Mouse (Mus musculus): Measurements from ENCODE around the gene Klhl29. TPM values are rescaled to one million over a fixed set of nuclear protein-coding genes. Genes with fewer than 3 reads are reported as not detected.
A peak's percentile ranks its signal among the peaks of the same experiment; 100 is the strongest.

Gene Klhl29
- total RNA-seq, 2 experiments from 2014 or later = 39.0 to 44.3 TPM

DNA sequence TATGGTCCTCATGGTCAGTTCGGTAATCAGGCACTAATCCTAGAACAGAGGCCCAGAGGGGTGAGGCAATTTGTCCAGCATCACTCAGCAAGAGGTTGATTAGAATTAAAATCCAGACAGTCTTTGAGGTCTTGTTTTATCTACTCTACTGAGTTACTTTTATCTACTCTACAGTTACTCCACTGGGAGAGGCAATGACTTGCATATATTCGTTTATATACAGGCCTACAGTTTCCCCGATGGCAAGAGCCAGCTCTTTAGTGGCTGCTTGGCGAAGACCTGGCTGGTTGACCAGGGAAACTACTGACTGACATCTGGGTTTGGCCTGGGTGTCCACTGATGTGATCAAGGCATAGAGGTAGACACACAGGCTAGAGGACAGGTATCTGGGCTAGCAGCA is 168.3 kb downstream of the Klhl29 start:
- intact Hi-C loops (cut with DNase I) = no loop called here
- DNase-seq (ENCODE audit: low spot score in 2 of 2) = no peak

DNA sequence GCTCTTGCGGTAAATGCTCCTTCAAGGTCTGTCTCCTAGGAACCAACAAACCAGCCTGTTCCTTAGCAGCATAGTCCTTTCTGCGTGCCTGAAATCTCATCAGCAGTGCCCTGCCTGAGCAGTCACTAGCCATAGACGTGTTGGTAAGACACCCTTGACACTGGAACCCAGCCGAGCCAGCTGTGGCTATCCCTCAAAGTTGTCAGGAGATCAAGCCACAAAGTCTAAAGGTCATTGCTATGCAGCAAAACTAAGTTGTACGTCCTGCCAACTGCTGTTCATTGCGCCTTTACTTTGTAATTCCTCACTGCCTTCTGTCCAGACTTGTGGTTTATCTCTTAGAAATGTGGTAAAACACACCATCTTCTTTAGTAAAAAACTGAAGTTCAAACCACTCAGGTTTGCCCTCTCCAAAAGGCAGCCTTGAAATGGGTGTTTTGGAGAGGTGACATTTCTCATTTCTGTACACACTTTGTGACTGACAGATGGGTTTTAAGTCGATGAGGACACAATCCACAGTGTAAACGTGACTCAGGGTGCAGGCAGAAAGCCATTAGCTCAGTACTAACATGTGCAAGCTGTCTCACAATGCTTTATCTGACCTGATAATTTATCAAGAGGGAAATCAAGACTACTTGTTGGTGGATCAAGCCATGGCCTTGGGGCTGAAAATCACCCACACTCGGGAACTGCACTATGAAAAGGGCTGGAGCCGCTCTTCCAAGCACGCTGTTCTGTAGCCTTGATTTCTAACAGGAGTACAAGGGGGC is 171.2 kb downstream of the Klhl29 start:
- intact Hi-C loops (cut with DNase I) = no loop called here
- no peak for DNase-seq (ENCODE audit: low spot score in 2 of 2)

DNA sequence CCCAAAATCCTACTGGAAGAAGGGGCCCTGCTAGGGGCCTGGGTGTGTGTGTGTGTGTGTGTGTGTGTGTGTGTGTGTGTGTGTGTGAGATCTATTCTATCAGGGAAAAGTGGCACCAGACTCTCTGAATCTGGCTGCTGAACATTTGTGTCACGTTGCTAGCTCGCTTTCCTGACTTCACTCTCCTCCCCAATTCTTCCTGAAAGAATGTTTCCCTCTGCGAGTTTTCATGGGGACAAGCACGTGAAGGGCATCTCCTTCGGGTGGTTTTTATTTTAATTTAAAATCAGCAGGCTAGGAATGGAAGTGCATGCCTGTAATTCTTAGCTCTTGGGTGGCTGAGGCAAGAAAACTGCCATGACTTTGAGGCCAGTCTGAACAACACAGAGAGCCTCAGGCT is 172.1 kb downstream of the Klhl29 start:
- no peak for DNase-seq (ENCODE audit: low spot score in 2 of 2)
- intact Hi-C loops (cut with DNase I) = no loop called here

DNA sequence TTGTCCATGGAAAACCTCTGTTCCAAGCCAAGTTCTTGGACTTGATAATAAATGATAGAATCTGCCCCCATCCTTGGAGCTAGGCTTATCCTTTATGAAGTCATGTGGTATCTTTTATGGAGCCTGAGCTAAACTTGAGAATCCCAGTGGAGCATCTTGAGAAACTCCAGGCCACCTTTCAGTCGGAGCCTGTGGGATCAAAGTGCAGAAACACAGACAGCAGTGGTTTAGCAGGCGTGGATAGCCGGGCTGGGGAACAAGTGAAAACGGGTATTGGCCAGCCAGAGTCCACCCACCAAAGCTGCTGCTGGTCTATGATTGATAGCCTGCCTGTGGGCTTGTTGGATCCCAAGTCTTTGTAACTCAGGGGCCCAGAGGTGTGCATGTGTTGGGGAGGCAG is 177.2 kb downstream of the Klhl29 start:
- DNase-seq (ENCODE audit: low spot score in 2 of 2) = no peak
- intact Hi-C loops (cut with DNase I) = no loop called here

DNA sequence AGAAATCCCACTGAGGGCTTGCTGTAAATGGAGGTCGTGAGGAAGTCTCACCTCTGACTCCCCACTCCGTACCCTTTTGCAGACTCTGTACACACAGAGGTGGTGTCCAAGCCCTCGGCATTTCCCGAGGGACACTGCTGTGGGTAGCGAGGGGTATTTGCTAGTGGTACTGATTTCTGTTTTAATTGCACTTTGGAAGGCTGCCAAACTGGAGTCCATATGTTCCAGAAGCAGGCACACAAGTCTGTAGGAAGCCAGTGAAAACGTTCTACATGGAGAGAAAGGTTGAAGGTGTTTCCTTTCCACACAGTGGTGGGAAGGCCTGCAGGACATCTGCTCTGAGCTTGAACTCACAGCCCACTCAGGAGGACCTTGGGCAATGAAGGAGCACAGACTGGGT is 181.3 kb downstream of the Klhl29 start:
- intact Hi-C loops (cut with DNase I) = no loop called here
- DNase-seq (ENCODE audit: low spot score in 2 of 2) = no peak

DNA sequence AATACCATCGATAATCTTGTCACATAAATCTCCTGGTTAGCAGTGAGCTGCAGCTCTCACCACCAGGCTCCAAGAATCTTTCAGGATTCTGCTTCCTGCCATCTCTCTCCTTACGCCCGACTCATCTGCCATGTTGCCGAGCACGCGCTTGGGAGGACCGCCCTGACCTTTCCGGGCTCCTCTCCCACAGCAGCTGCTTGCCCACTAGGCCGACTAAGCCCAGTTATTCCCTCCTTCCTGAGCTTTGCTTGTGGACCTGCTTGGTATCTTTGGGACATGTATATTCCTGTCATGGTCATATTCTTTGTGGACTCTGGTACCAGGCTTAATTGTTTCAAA is 183.1 kb downstream of the Klhl29 start:
- intact Hi-C loops (cut with DNase I) = no loop called here

DNA sequence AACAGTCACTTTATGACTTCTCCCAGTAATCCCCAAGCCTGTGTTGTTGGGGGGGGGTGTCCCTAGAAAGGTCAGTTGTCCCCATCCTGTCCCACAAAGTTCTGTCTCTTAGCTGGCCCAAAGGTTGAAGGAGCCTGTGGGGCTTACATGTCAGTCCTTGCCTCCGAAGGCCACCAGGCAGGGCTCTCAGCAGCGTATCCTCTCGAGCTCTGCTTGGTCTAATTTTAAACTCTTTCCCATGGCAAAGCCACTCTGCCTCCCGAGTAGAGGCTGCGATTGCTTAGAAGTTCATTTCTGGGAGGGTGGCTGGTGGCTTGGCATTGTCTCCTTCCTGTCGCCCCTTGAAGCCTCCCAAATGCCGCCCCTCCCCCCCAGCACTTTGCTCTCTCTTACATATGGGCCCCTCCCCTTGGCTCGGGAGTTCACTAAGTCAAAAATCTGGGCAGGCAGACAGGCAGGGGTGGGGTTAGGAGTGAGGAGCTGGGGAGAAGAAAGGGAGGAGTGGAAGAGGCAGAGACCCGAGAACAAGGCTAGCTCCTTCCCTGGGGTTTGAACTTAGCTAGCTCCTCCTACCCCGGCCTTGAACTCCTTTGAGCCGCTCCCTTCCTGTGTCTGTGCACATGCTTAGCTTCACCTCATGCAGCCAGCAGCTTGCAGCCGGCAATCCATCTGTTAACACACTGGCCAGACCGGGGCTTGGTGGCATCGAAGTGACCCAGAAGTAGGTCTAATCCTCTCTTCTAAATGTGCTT is 183.7 kb downstream of the Klhl29 start:
- intact Hi-C loops (cut with DNase I) = no loop called here
- DNase-seq (ENCODE audit: low spot score in 2 of 2) = no peak

More for the DNA sequence above, 183.1 kb downstream of the Klhl29 start:
- DNase-seq (ENCODE audit: low spot score in 2 of 2) = no peak

DNA sequence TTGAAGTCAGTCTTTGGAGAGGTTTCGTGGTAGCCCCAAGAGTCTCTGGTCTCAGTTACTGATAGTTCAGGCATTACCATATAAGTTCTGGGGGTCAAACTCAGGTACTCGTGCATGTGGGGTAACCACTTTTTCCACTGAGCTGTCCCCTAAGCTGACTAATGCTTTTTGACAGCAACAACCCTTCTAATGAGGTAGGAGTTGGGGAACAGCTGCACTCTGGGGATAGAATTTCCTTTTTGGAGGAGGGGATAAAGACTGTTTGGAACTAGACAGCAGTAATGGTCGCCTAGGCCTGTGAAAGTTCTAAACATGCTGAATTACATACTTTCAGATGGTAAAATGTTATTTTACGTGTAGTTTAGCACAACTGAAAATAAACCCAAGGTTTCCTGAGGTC is 184.3 kb downstream of the Klhl29 start:
- intact Hi-C loops (cut with DNase I) = no loop called here
- no peak for DNase-seq (ENCODE audit: low spot score in 2 of 2)

DNA sequence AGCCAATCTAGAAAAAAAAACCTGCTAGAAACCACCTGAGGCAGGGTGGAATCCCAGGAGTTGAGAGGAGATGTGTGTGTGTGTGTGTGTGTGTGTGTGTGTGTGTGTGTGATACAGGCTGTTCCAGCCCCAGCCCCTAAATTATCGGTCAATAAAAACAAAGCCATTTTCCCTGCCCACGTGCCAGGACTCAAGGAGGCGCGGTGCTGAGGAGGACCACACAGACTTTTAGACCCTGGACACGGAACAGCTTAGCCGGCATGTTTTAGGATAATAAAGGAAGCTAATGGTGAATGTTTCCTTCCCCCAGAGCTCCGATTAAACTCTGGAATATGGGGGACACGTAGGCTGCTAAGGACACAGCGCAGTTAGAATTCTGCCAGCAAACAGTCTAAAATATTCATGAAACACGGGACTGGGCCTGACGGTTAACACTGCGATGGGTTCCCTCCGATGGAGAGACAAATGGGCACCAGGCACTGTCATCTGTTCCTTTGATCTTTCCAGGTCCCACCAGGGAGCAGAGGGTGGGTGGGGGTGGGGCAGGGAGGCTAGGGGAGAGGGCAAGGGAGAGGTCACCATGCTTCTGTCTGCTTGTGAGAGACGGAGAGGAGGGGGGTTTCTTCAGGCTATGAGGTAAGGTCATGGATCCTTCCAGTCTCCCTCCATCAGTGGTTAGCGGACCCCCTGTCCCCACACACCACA is 185.9 kb downstream of the Klhl29 start:
- intact Hi-C loops (cut with DNase I) = no loop called here
- DNase-seq (ENCODE audit: low spot score in 2 of 2) = no peak

DNA sequence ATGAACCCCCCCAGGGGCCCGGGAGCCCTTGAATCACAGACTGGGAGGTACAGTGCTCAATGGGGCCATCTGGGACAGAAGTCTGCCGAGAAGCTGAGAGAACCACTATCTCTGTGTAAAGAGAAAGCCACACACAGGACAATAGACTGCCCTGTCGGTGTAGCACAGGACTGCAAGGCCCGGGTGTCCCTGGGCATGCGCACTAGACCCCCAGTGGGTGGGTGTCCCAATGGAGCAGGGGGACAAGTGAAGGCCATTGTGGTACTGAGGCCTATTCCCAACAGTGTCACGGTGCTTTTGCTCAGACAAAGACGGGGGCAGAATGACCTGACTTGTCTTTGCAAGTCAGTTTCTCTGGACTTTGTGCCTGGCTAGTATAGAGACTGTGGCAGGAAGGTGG is 186.6 kb downstream of the Klhl29 start:
- DNase-seq (ENCODE audit: low spot score in 2 of 2) = no peak
- intact Hi-C loops (cut with DNase I) = no loop called here

DNA sequence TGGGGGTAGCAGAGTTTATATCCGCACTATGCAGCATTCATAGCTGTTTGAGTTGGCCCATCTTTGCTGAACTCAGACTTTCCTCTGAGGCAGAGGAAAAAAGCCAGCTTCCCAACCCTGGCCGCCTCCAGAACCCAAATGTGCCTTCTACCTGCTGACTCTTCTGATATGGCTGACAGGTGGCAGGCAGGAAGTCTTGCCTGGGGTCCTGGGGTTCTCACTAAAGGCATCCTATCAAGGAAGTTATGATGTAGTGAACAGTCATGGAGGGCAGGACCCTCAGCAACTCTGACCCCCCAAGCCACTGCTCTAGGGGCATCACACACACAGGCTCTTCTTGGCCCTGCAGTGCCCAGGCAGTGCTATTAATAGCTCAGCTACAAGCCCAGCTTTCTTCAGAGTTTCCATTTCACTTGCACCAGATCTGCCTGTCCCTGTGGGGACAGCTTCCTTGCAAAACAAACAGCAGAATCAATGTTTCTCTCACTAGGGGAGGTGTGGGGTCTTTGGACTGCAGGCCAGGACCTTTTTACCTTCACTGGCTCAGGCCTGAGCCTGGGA is 187.6 kb downstream of the Klhl29 start:
- DNase-seq (ENCODE audit: low spot score in 2 of 2) = no peak
- intact Hi-C loops (cut with DNase I) = no loop called here

DNA sequence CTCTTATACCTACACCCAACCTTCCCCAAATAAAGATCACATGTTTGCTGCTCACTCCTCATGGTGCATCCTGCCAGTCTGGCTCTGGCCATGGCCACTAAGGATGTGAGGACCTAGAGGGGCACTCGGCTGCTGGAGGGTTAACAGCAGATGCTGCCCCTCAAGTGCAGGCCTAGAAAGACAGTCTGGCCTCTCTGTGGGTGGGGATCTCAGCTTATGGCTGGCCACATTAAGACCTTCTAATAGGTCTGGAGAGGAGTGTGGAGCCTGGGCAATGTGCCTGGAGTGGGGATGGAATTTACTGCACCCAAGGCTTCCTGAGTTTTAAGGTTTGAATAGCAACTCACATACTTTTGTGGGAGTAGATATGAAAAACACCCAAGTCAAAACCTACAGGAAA is 188.8 kb downstream of the Klhl29 start:
- DNase-seq (ENCODE audit: low spot score in 2 of 2) = no peak
- intact Hi-C loops (cut with DNase I) = no loop called here

DNA sequence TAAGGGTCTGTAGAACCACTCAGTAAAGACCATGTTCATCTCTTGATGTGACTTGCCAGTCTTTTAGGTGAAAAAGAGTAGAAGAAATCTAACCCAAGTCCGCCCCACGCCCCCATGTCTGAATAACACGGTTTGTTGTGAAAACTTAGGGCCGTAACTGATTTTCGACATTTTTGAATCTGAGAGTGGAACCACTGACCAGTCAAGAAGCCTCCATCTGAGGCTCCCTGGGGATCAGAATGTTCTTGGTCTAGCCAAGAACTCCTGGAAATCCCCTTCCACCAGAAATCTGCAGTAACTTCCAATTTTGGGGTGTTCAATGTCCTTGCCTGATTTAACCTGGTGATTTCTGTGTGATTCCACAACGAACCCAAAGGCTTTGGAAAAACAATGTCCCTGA is 189.9 kb downstream of the Klhl29 start:
- no peak for DNase-seq (ENCODE audit: low spot score in 2 of 2)
- intact Hi-C loops (cut with DNase I) = no loop called here

DNA sequence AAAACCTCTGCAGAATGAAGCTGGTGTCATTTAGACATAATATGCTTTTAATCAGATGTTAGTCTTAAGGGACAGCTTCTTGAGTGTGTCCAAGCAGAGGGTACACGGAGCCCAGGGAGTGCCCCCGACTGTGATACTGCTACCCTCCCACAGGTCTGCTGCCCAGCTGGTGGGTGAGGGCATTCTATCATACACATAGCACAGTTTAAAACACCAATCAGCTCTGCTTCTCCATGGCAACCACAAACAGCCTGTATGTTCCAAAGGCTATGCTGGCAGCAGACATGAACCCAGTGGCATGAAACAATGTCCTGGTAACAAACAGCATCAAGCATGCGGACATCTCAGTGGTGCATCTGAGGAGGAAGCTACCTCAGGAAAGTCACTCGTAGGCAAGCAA is 192.9 kb downstream of the Klhl29 start:
- intact Hi-C loops (cut with DNase I) = no loop called here
- DNase-seq (ENCODE audit: low spot score in 2 of 2) = no peak

DNA sequence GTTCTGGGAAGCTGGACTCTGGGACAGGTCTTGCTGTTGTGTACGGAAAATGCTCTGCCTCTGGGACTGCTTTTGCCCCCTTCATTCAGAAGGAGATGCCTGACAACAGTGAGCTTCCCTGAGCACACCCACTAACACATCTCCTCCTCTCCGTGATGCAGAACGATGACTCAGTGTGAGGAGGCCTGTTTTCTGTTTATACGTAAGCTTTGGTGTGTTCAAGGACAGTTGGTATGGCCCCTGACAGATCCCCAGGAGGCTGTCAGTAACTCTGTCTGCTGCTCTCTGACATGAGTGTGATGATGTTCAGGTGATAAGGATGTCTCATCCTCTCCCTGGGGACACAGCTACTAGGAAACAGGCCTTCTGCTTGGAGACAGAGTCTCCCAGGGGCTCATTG is 193.3 kb downstream of the Klhl29 start:
- intact Hi-C loops (cut with DNase I) = no loop called here

DNA sequence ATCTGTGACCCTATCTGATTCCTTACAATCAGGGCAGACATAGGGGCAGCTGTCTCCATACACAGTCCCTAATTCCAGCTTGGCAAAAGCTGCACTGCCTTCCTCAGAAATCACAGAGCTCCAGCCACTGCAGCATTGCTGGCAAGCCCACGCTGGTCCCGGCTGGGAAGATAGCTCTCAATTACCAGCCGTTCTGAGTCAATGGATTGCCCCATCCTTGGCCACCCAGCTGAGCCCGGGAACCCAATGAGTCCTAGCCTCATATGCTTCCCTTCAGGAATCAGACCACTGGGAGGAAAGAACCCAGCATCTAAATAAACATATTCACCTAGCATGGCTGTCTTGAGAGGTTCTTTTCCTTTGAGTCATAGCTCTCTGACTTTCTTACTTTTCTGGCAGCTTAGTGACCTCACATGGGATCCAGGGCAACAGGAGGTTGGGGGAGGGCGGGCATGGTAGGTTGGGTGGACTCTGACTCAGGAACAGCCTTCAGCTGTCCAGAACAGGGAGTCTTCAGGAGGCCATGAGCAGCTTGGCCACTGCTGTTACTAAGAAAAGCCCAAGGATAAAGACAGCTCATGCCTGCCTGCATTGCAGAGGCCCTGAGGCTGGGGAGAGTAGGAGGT is 198.7 kb downstream of the Klhl29 start:
- intact Hi-C loops (cut with DNase I) = no loop called here
- DNase-seq (ENCODE audit: low spot score in 2 of 2) = no peak

More for the DNA sequence above, 193.3 kb downstream of the Klhl29 start:
- DNase-seq (ENCODE audit: low spot score in 2 of 2) = peak in 1 of 2 experiments; percentile 48

DNA sequence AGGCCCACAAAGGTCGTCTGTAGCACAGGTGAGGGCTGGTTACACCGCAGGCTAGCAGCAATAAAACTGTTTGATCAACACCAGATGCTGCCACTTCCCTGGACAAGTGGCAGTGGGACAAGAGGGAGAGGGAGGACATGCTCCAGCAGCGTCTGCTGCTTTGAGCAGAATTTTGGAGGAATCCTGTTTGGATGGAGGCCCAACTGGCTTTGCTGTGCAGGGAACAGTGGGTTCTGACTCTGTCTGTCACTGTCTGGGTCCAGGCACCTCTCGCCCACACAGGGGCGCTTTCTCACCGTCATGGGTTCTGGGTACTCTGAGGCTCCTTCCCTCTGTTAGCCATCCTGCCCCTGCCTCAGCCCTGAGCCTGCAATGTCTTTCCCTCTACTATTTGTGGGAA is 209.3 kb downstream of the Klhl29 start:
- no peak for DNase-seq (ENCODE audit: low spot score in 2 of 2)
- intact Hi-C loops (cut with DNase I) = no loop called here

DNA sequence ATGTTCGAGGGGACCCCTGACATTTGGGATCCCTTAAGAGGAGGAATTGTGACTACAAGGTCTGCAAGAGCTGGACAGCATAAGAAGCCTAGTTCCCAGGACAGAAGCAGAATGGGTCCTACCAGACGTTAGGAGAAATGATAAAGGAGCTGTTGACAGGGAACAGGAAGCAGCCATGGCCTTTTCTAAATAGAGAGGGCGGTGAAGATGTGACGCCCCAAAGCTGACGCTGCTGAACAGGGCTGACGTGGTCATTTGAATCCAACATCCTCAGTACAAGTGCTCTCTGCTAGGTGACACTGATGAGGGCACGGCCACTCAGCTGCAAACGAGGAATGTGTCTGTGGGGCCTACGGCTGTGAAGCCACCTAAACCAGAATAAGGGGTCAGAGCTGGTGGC is 210.1 kb downstream of the Klhl29 start:
- no peak for DNase-seq (ENCODE audit: low spot score in 2 of 2)
- intact Hi-C loops (cut with DNase I) = no loop called here

DNA sequence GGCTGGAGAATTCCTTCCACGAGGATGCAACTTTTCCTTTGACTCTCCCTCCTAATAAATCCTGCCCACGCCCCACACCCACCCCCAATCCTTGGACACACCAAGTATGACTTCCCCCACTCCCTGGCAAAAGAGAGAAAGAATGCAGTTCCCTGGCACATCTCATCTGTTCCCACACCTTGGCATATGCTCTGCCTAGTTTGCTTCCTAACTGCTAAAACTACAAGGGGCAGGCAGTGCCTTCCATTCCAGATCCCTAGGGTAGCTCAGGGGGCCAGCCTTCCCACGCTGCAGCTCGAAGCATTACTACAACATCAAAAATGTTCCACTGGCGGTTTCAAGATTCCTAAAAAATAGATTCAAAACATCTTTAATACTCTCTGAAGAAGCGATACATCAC is 212.8 kb downstream of the Klhl29 start:
- intact Hi-C loops (cut with DNase I) = no loop called here
- DNase-seq (ENCODE audit: low spot score in 2 of 2) = no peak

DNA sequence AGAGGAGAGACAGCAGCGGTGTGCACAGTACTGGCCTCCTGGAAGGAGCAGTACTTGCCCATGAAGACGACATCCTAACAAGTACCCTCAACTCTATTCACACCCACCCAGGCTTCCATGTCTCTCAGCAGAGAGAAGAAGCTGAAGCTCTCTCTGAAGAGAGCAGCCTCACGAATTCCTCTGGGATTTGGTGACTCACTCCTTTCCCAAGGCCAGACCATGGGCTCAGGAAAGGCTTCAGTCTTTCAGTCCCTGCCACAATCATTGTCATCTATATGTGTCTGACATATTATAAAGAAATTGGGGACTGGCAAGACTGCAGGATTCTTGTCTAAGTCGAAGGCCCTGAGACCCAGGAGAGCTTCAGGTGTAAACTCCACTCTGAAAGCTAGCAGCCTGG is 213.9 kb downstream of the Klhl29 start:
- no peak for DNase-seq (ENCODE audit: low spot score in 2 of 2)
- intact Hi-C loops (cut with DNase I) = no loop called here

Measured in left cerebral cortex, postnatal 14 days (tissue).